Mouse (Mus musculus) midbrain, embryonic 12.5 days (tissue): ENCODE data around the gene Sbf2. TPM values are rescaled to one million over a fixed set of nuclear protein-coding genes. Genes with fewer than 3 reads are reported as not detected.
A peak's percentile ranks its signal among the peaks of the same experiment; 100 is the strongest.

Source experiments
- ATAC-seq: fragments of 200-750 bp; cut with Nextera tagmentation; 2 replicates; pipeline ENCODE4 v1.8.0; 2017; ENCODE audit warnings: low read depth, moderate TSS enrichment, moderate library complexity; ENCODE audit not compliant: low FRiP score
- H3K27ac ChIP-seq: fragments of 300-500 bp; sonication (generic); replicated peaks from 2 replicates; pipeline ENCODE4 v1.5.1; 2016; ENCODE audit warnings: mild to moderate bottlenecking
- H3K27me3 ChIP-seq: fragments of 300-500 bp; sonication (generic); 2 replicates; pipeline ENCODE4 v1.6.1; 2016; ENCODE audit warnings: mild to moderate bottlenecking
- H3K36me3 ChIP-seq: fragments of 300-500 bp; sonication (generic); 2 replicates; pipeline ENCODE4 v1.6.1; 2016
- H3K4me1 ChIP-seq: fragments of 300-500 bp; sonication (generic); 2 replicates; pipeline ENCODE4 v1.6.1; 2016
- H3K4me2 ChIP-seq: fragments of 300-500 bp; sonication (generic); replicated peaks from 2 replicates; pipeline ENCODE4 v1.6.1; 2016; ENCODE audit warnings: mild to moderate bottlenecking, moderate library complexity
- H3K4me3 ChIP-seq: fragments of 300-500 bp; sonication (generic); 2 replicates; pipeline ENCODE4 v1.5.1; 2016; ENCODE audit warnings: mild to moderate bottlenecking
- H3K9ac ChIP-seq: fragments of 300-500 bp; sonication (generic); replicated peaks from 2 replicates; pipeline ENCODE4 v1.6.1; 2016; ENCODE audit warnings: mild to moderate bottlenecking, moderate library complexity
- H3K9me3 ChIP-seq: fragments of 300-500 bp; sonication (generic); 2 replicates; pipeline ENCODE4 v1.6.1; 2016; ENCODE audit warnings: mild to moderate bottlenecking
- WGBS: fragments of 180-500 bp; shearing (Covaris S2); methylation state at CpG from one replicate; pipeline ENCODE4 v1.1.7; 2016; 5-methylcytosine and 5-hydroxymethylcytosine counted together
- polyA plus RNA-seq: library from polyadenylated mRNA; unstranded; fragments of >200 nt; fragmentation: Nextera tagmentation; extraction: Ambion mirVana; gene quantifications from 2 replicates; pipeline ENCODE4 v1.2.1, GENCODE M21; 2016

The Sbf2 gene
- polyA plus RNA-seq, 1 experiment from 2014 or later = 57.7 TPM

- 91% methylated on average over 9 of the region's 9 CpGs for WGBS
- peaks cover 79% of the 10 kb centered on the region for H3K36me3 ChIP-seq
- no peak overlapping the region for H3K27ac ChIP-seq
- H3K4me2 ChIP-seq = no peak overlapping the region
- no peak for ATAC-seq
- H3K4me1 ChIP-seq = no peaks in the 10 kb centered on the region
- no peak overlapping the region for H3K9ac ChIP-seq
- H3K9me3 ChIP-seq = no peaks in the 10 kb centered on the region
- H3K27me3 ChIP-seq = no peaks in the 10 kb centered on the region
- no peak overlapping the region for H3K4me3 ChIP-seq
Observed at GRCm38 (mm10) chr7:110313392-110314055, 301.2 kb downstream of the Sbf2 start.

DNA sequence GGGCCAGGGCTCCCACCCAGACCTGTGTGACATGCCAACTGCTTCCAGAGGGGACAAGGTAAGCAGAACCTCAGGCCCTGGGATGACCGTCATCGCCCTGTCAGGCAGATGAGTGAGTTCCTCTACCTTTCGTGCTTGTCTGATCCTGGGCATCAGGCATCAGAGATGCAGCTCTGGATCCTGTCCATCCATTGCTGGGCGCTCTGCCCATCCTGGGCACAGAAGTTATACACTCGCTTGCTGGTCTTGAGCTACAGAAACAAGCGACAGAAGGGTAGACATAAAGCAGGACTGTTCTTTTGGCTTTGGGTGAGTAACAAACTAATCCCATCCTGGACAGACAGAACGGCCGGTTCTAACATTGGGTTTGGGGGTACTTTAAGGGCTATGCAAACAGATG is 305.5 kb downstream of the Sbf2 start:
- Histone ChIP-seq H3K27ac (no peak overlapping the region), H3K4me3 (no peak overlapping the region), H3K9ac (no peak overlapping the region), H3K4me2 (no peak overlapping the region), H3K9me3 (no peaks in the 10 kb centered on the region), H3K36me3 (peaks cover 66% of the 10 kb centered on the region), H3K27me3 (no peaks in the 10 kb centered on the region), H3K4me1 (peaks cover 8% of the 10 kb centered on the region; the same call in 1 of the 2 replicates)
- no peak for ATAC-seq
- WGBS = 97% methylated on average over 8 of the region's 8 CpGs

GRCm38 (mm10) chr7:110307741-110308140 is 307.0 kb downstream of the Sbf2 start:
- Histone ChIP-seq H3K36me3 (peaks cover 50% of the 10 kb centered on the region), H3K4me2 (no peak overlapping the region), H3K27me3 (no peaks in the 10 kb centered on the region), H3K9me3 (no peaks in the 10 kb centered on the region), H3K27ac (no peak overlapping the region), H3K4me3 (no peak overlapping the region), H3K9ac (no peak overlapping the region), H3K4me1 (peaks cover 8% of the 10 kb centered on the region; the same call in 1 of the 2 replicates)
- ATAC-seq = no peak
- WGBS = 89% methylated on average over 11 of the region's 11 CpGs

DNA sequence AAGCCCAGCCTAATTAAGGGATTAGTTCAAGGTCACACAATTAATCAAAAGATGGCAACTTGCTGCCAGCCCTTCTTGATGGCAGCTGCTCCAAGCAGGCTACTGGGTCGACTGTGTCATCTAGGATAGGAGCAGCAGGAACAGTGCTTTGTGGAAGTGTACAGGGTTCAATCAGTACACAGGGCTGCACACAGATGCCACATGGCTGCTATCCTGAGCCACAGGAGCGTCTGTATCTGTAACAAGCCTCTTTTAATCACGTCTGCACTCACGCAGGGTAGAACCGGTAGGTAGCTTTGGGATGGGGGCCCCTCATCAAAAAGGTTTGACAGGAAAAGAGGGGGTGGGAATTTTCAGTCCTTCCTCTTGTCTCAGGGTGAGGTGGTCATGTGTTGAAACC is 308.4 kb downstream of the Sbf2 start:
- ATAC-seq = no peak
- H3K27me3 ChIP-seq = no peaks in the 10 kb centered on the region
- peaks cover 36% of the 10 kb centered on the region for H3K36me3 ChIP-seq
- peaks cover 8% of the 10 kb centered on the region; the same call in 1 of the 2 replicates for H3K4me1 ChIP-seq
- WGBS = 67% methylated on average over 5 of the region's 5 CpGs
- no peak overlapping the region for H3K9ac ChIP-seq
- H3K27ac ChIP-seq = no peak overlapping the region
- no peaks in the 10 kb centered on the region for H3K9me3 ChIP-seq
- H3K4me2 ChIP-seq = no peak overlapping the region
- no peak overlapping the region for H3K4me3 ChIP-seq

DNA sequence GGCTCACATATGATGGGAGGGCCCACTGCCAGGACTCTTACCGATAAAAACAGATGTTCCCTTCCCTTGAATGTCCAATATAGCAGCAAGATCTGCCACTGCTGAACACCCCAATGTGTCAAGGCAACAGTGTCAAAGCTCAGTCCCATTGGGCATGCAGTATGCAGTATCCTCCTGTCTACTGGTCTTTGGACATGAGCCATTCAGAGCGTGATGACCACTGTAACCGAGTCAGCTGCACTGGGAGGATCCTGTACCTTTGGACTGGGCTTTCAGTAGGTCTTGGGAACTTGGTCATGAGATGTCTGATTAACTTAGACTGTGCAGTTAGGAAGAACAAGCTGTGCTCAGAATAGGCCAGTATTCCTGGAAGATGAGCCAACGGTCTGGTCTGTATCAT is 309.2 kb downstream of the Sbf2 start:
- Histone ChIP-seq H3K4me2 (no peak overlapping the region), H3K27ac (no peak overlapping the region), H3K4me3 (no peak overlapping the region), H3K27me3 (no peaks in the 10 kb centered on the region), H3K4me1 (peaks cover 8% of the 10 kb centered on the region; the same call in 1 of the 2 replicates), H3K9me3 (no peaks in the 10 kb centered on the region), H3K36me3 (peaks cover 30% of the 10 kb centered on the region), H3K9ac (no peak overlapping the region)
- WGBS = 96% methylated on average over 4 of the region's 4 CpGs
- ATAC-seq = no peak

DNA sequence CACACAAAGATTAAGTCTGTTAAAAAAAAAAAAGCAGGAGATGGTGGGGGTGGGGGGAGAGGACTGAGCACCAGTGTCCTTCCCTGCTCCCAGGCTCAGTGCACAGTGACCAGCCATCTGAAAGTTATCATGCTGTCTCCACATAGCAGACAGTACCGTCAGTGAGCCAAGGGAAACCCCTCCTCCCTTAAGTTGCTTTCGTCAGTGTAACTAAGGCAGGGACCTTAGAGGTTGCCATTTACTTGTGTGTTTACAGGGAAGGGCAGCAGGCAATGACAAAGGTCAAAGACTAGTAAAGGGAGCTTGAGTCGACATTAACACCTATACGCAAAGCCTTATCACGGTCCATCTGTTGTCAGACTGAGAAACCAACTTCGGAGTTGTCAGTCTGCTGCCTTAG is 311.8 kb downstream of the Sbf2 start:
- Histone ChIP-seq H3K36me3 (peaks cover 12% of the 10 kb centered on the region), H3K9me3 (no peaks in the 10 kb centered on the region), H3K27ac (no peak overlapping the region), H3K9ac (no peak overlapping the region), H3K27me3 (no peaks in the 10 kb centered on the region), H3K4me3 (no peak overlapping the region), H3K4me1 (peaks cover 8% of the 10 kb centered on the region; the same call in 1 of the 2 replicates), H3K4me2 (no peak overlapping the region)
- 87% methylated on average over 6 of the region's 6 CpGs for WGBS
- ATAC-seq = no peak

- no peak overlapping the region for H3K4me2 ChIP-seq
- whole genome bisulfite sequencing = 93% methylated on average over 17 of the region's 17 CpGs
- peaks cover 7% of the 10 kb centered on the region for H3K4me1 ChIP-seq
- H3K4me3 ChIP-seq = no peak overlapping the region
- no peaks in the 10 kb centered on the region for H3K36me3 ChIP-seq
- no peaks in the 10 kb centered on the region for H3K27me3 ChIP-seq
- ATAC-seq = no peak
- H3K27ac ChIP-seq = no peak overlapping the region
- H3K9ac ChIP-seq = no peak overlapping the region
- no peaks in the 10 kb centered on the region for H3K9me3 ChIP-seq
Observed at GRCm38 (mm10) chr7:110298739-110299410, 315.8 kb downstream of the Sbf2 start.

GRCm38 (mm10) chr7:110298090-110298489 is 316.6 kb downstream of the Sbf2 start:
- no peaks in the 10 kb centered on the region for H3K9me3 ChIP-seq
- H3K27ac ChIP-seq = no peak overlapping the region
- H3K4me3 ChIP-seq = no peak overlapping the region
- no peak overlapping the region for H3K4me2 ChIP-seq
- H3K36me3 ChIP-seq = no peaks in the 10 kb centered on the region
- no peaks in the 10 kb centered on the region for H3K27me3 ChIP-seq
- peaks cover 7% of the 10 kb centered on the region for H3K4me1 ChIP-seq
- H3K9ac ChIP-seq = no peak overlapping the region
- no peak for ATAC-seq
- 86% methylated on average over 7 of the region's 7 CpGs for WGBS

GRCm38 (mm10) chr7:110297611-110298010 is 317.1 kb downstream of the Sbf2 start:
- Histone ChIP-seq H3K4me3 (no peak overlapping the region), H3K9ac (no peak overlapping the region), H3K4me2 (no peak overlapping the region), H3K36me3 (no peaks in the 10 kb centered on the region), H3K27ac (0 out of 2 replicates have a peak overlapping the region, but pooled peaks have one; percentile 3), H3K9me3 (no peaks in the 10 kb centered on the region), H3K27me3 (no peaks in the 10 kb centered on the region), H3K4me1 (peaks cover 7% of the 10 kb centered on the region)
- 66% methylated on average over 4 of the region's 4 CpGs for WGBS
- ATAC-seq = no peak

- no peak overlapping the region for H3K4me2 ChIP-seq
- no peak overlapping the region for H3K9ac ChIP-seq
- peaks cover 7% of the 10 kb centered on the region for H3K4me1 ChIP-seq
- H3K27ac ChIP-seq = 0 out of 2 replicates have a peak overlapping the region, but pooled peaks have one; percentile 3
- H3K36me3 ChIP-seq = no peaks in the 10 kb centered on the region
- 35% methylated on average over 17 of the region's 17 CpGs for WGBS
- no peak overlapping the region for H3K4me3 ChIP-seq
- peak; percentile 34; the same call in 1 of the 2 replicates for ATAC-seq
- no peaks in the 10 kb centered on the region for H3K9me3 ChIP-seq
- no peaks in the 10 kb centered on the region for H3K27me3 ChIP-seq
Observed at GRCm38 (mm10) chr7:110296889-110297603, 317.7 kb downstream of the Sbf2 start.

- H3K9ac ChIP-seq = no peak overlapping the region
- 0 out of 2 replicates have a peak, but pooled peaks cover 3% of the 10 kb centered on the region for H3K4me1 ChIP-seq
- no peaks in the 10 kb centered on the region for H3K27me3 ChIP-seq
- H3K4me2 ChIP-seq = no peak overlapping the region
- WGBS = 82% methylated on average over 4 of the region's 4 CpGs
- H3K9me3 ChIP-seq = no peaks in the 10 kb centered on the region
- ATAC-seq = no peak
- H3K36me3 ChIP-seq = no peaks in the 10 kb centered on the region
- no peak overlapping the region for H3K27ac ChIP-seq
- no peak overlapping the region for H3K4me3 ChIP-seq
Observed at GRCm38 (mm10) chr7:110289647-110290046, 325.1 kb downstream of the Sbf2 start.

GRCm38 (mm10) chr7:110288731-110289191 is 326.0 kb downstream of the Sbf2 start:
- no peak for ATAC-seq
- Histone ChIP-seq H3K36me3 (no peaks in the 10 kb centered on the region), H3K4me3 (no peak overlapping the region), H3K9me3 (no peaks in the 10 kb centered on the region), H3K27me3 (no peaks in the 10 kb centered on the region), H3K4me1 (0 out of 2 replicates have a peak, but pooled peaks cover 3% of the 10 kb centered on the region), H3K27ac (no peak overlapping the region), H3K9ac (no peak overlapping the region), H3K4me2 (no peak overlapping the region)
- WGBS = 75% methylated on average over 6 of the region's 6 CpGs
